In genomic region chr17:44540699-44541098, GRCm38 (mm10) we compare ENCODE assay signal across 17 mouse cellular contexts.
DNase-seq lines count a peak whose midpoint lies in the region; ATAC-seq lines count a peak whose summit lies in the region.
"Had no signal": no experiment of that assay in that cellular context is flagged by ENCODE, and none has a peak within 500 bp of the region (broad histone marks: within the 10 kb centered on the region; RNA-seq: fewer than 3 reads in every experiment).

No protein-coding gene starts in this region.

- 0 out of 2 replicates have a peak, but pooled peaks have one; percentile 35 for ATAC-seq in frontal cortex, adult (ENCODE audit: low TSS enrichment)
- ATAC-seq in embryonic facial prominence, embryonic 13.5 days (ENCODE audit: insufficient number of reproducible peaks, insufficient read depth, low FRiP score, low TSS enrichment, low read depth), result no peak
- ATAC-seq in megakaryocyte progenitor cell, adult 5-6 weeks (replicated peaks; ENCODE audit: poor library complexity), result peak; percentile 60
- no peak for ATAC-seq in CD4-positive, CD25-positive, alpha-beta regulatory T cell, adult 4 months
- ATAC-seq: hindbrain, postnatal 0 days had no signal

- H3K27me3 ChIP-seq in embryonic facial prominence, embryonic 13.5 days, result no peaks in the 10 kb centered on the region
- H3K27me3 ChIP-seq: forebrain, embryonic 12.5 days; neural tube, embryonic 12.5 days had no signal

- H3K36me3 ChIP-seq in embryonic facial prominence, embryonic 13.5 days, result no peaks in the 10 kb centered on the region
- H3K36me3 ChIP-seq: forebrain, embryonic 12.5 days; lung, embryonic 15.5 days; neural tube, embryonic 12.5 days had no signal

- no peak overlapping the region for H3K4me3 ChIP-seq in embryonic facial prominence, embryonic 13.5 days
- H3K4me3 ChIP-seq: forebrain, embryonic 12.5 days; lung, embryonic 15.5 days; neural tube, embryonic 12.5 days had no signal

- H3K27ac ChIP-seq in embryonic facial prominence, embryonic 13.5 days, result 0 out of 2 replicates have a peak overlapping the region, but pooled peaks have one; percentile 23
- H3K27ac ChIP-seq: forebrain, embryonic 12.5 days; hindbrain, postnatal 0 days; lung, embryonic 15.5 days; neural tube, embryonic 12.5 days had no signal

- 11% methylated on average over 5 of the region's 5 CpGs for WGBS in embryonic facial prominence, embryonic 13.5 days

- no peaks in the 10 kb centered on the region for H3K9me3 ChIP-seq in embryonic facial prominence, embryonic 13.5 days
- H3K9me3 ChIP-seq: forebrain, embryonic 12.5 days; lung, embryonic 15.5 days; neural tube, embryonic 12.5 days had no signal

- H3K4me1 ChIP-seq in embryonic facial prominence, embryonic 13.5 days, result peaks cover 34% of the 10 kb centered on the region
- H3K4me1 ChIP-seq: forebrain, embryonic 12.5 days; lung, embryonic 15.5 days; neural tube, embryonic 12.5 days had no signal

- H3K4me2 ChIP-seq in embryonic facial prominence, embryonic 13.5 days, result no peak overlapping the region
- H3K4me2 ChIP-seq: forebrain, embryonic 12.5 days; heart, embryonic 11.5 days; lung, embryonic 15.5 days; neural tube, embryonic 12.5 days had no signal

- H3K9ac ChIP-seq in embryonic facial prominence, embryonic 13.5 days, result 0 out of 2 replicates have a peak overlapping the region, but pooled peaks have one; percentile 40
- H3K9ac ChIP-seq: forebrain, embryonic 12.5 days; lung, embryonic 15.5 days; neural tube, embryonic 12.5 days had no signal

- no peak for DNase-seq in frontal cortex, postnatal 25 days (ENCODE audit: low spot score in 2 of 2)
- peak; percentile 6 for DNase-seq in thymus, postnatal 14 days
- DNase-seq in thymus, postnatal 36 days, result no peak
- DNase-seq in natural killer cell, adult 2 months (ENCODE audit: low spot score in 2 of 2), result no peak
- DNase-seq: cerebellum, adult 9-11 months; heart, postnatal 36 days; kidney, adult 2 months; kidney, postnatal 4 days had no signal

Comparison
In these comparisons a context has a peak if more than half of its experiments do, and no peak if none do; other contexts are left out.
1. ATAC-seq: peak in frontal cortex, adult (single experiment) and megakaryocyte progenitor cell, adult 5-6 weeks (single experiment); none in embryonic facial prominence, embryonic 13.5 days (single experiment) and CD4-positive, CD25-positive, alpha-beta regulatory T cell, adult 4 months (single experiment).